Mouse (Mus musculus): ENCODE results near the gene Ccl9. TPM values are rescaled to one million over a fixed set of nuclear protein-coding genes. Genes with fewer than 3 reads are reported as not detected.

Ccl9 gene
- polyA plus RNA-seq, 1 experiment from 2014 or later, result 6.0 TPM

DNA sequence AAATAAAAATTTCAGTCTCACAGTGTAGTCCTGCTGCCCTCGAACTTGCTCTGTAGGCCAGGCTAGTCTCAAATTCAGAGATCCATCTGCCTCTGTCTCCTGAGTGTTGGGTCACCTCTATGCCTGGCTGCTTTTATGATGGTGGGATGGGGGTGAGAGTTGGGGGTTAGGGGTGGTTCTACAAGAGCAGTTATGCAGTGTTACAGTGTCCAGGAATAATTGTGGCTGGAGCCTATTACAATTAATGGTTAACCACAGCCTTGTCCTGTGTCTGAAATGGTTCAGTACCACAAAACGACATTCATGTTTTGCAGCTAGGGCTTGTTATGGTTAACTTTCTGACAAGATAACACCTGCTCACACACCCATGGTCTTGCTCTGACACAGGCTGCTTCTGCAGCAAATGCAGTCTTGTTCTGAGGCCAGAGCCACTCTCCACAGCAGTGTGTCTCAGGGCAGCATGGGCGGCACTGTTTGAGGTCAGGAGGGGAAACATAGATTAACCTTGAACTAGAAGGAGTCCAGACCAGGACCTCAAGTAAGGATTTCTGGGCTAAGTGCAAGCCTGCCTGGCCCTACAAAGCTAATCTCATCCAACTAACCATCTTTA is 39.6 kb downstream of the Ccl9 start:
- ATAC-seq (replicated peaks; ENCODE audit: low FRiP score, low TSS enrichment, low read depth), result no peak
- H3K27me3 ChIP-seq (replicated peaks; ENCODE audit: control insufficient read depth, insufficient read depth, low read length), result no peaks in the 10 kb centered on the region
- WGBS, result 54% methylated on average over 3 of the region's 3 CpGs

DNA sequence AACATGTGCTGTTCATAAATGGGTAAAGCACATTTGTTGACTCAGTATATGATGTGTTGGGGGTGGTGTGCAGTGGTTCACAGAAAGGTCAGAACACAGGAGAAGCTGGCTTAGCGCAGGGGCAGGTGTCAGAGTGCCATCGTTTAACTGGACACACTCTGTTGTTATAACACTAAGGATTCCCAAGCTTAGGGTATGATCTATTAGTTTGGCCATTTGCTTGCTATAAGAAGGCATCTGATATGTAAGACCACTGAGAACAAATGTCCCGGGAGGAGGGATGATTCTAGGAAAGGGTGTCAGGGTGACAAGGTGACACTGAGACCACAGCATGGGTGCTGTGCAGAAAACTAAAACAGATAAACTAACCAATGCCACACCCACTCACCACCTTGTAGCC is 41.6 kb downstream of the Ccl9 start:
- no peak overlapping the region for H3K4me3 ChIP-seq (ENCODE audit: low read depth, low read length)
- WGBS, result 70% methylated on average over 3 of the region's 3 CpGs
- H3K36me3 ChIP-seq (ENCODE audit: control insufficient read depth, insufficient read depth, low read length), result no peaks in the 10 kb centered on the region
- peaks cover 7% of the 10 kb centered on the region; the same call in 1 of the 2 replicates for H3K4me1 ChIP-seq (replicated peaks; ENCODE audit: control insufficient read depth, insufficient read depth, low read length)
- H3K9me3 ChIP-seq (ENCODE audit: control insufficient read depth, low read length), result no peaks in the 10 kb centered on the region
- no peaks in the 10 kb centered on the region for H3K27me3 ChIP-seq (replicated peaks; ENCODE audit: control insufficient read depth, insufficient read depth, low read length)
- H3K4me2 ChIP-seq (ENCODE audit: low read length), result no peak overlapping the region
- H3K9ac ChIP-seq (ENCODE audit: low read length), result no peak overlapping the region
- ATAC-seq (replicated peaks; ENCODE audit: low FRiP score, low TSS enrichment, low read depth) (no peak), DNase-seq (ENCODE audit: low spot score) (no peak)
- no peak overlapping the region for H3K27ac ChIP-seq (ENCODE audit: low read depth)

More for the DNA sequence above, 39.6 kb downstream of the Ccl9 start:
- Histone ChIP-seq H3K9ac (ENCODE audit: low read length) (no peak overlapping the region), H3K27ac (ENCODE audit: low read depth) (no peak overlapping the region), H3K4me3 (ENCODE audit: low read depth, low read length) (no peak overlapping the region), H3K4me1 (replicated peaks; ENCODE audit: control insufficient read depth, insufficient read depth, low read length) (peaks cover 7% of the 10 kb centered on the region; the same call in 1 of the 2 replicates), H3K36me3 (ENCODE audit: control insufficient read depth, insufficient read depth, low read length) (no peaks in the 10 kb centered on the region), H3K4me2 (ENCODE audit: low read length) (no peak overlapping the region), H3K9me3 (ENCODE audit: control insufficient read depth, low read length) (no peaks in the 10 kb centered on the region)
- DNase-seq (ENCODE audit: low spot score), result no peak

GRCm38 (mm10) chr11:83534609-83535423 is 43.6 kb downstream of the Ccl9 start:
- Histone ChIP-seq H3K4me3 (ENCODE audit: low read depth, low read length) (no peak overlapping the region), H3K9me3 (ENCODE audit: control insufficient read depth, low read length) (no peaks in the 10 kb centered on the region), H3K4me1 (replicated peaks; ENCODE audit: control insufficient read depth, insufficient read depth, low read length) (peaks cover 7% of the 10 kb centered on the region; the same call in 1 of the 2 replicates), H3K27me3 (replicated peaks; ENCODE audit: control insufficient read depth, insufficient read depth, low read length) (no peaks in the 10 kb centered on the region), H3K4me2 (ENCODE audit: low read length) (peak overlapping the region; percentile 7), H3K27ac (ENCODE audit: low read depth) (no peak overlapping the region), H3K9ac (ENCODE audit: low read length) (no peak overlapping the region), H3K36me3 (ENCODE audit: control insufficient read depth, insufficient read depth, low read length) (no peaks in the 10 kb centered on the region)
- 40% methylated on average over 13 of the region's 13 CpGs for whole genome bisulfite sequencing
- peak; percentile 72 for DNase-seq (ENCODE audit: low spot score)
- 0 out of 2 replicates have a peak, but pooled peaks have one; percentile 27 for ATAC-seq (replicated peaks; ENCODE audit: low FRiP score, low TSS enrichment, low read depth)

DNA sequence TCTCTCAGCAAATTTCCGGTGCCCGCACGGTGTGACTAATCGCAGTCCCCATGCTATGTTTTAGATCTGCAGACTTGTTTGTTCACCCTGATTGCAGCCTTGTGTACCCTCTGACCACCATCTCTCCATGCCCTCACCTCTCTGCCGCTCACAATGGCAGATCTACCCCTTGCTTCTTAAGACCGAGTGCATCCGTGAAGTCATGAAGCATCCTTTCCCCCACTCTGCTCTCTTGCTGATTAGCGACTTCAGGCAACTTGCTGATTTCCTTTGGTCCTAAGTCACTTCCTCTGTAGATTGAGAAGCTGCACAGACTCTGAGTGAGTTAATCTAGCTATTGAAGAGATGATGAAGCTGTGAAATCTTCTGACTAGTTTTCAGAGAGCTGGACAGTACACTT is 44.3 kb downstream of the Ccl9 start:
- H3K4me3 ChIP-seq (ENCODE audit: low read depth, low read length), result no peak overlapping the region
- WGBS, result 74% methylated on average over 8 of the region's 8 CpGs
- no peak overlapping the region for H3K27ac ChIP-seq (ENCODE audit: low read depth)
- no peaks in the 10 kb centered on the region for H3K27me3 ChIP-seq (replicated peaks; ENCODE audit: control insufficient read depth, insufficient read depth, low read length)
- ATAC-seq (replicated peaks; ENCODE audit: low FRiP score, low TSS enrichment, low read depth), result no peak
- no peak overlapping the region for H3K9ac ChIP-seq (ENCODE audit: low read length)
- H3K9me3 ChIP-seq (ENCODE audit: control insufficient read depth, low read length), result no peaks in the 10 kb centered on the region
- no peak for DNase-seq (ENCODE audit: low spot score)
- no peaks in the 10 kb centered on the region for H3K36me3 ChIP-seq (ENCODE audit: control insufficient read depth, insufficient read depth, low read length)
- peak overlapping the region; percentile 7; the same call in 1 of the 2 replicates for H3K4me2 ChIP-seq (ENCODE audit: low read length)
- peaks cover 7% of the 10 kb centered on the region; the same call in 1 of the 2 replicates for H3K4me1 ChIP-seq (replicated peaks; ENCODE audit: control insufficient read depth, insufficient read depth, low read length)

DNA sequence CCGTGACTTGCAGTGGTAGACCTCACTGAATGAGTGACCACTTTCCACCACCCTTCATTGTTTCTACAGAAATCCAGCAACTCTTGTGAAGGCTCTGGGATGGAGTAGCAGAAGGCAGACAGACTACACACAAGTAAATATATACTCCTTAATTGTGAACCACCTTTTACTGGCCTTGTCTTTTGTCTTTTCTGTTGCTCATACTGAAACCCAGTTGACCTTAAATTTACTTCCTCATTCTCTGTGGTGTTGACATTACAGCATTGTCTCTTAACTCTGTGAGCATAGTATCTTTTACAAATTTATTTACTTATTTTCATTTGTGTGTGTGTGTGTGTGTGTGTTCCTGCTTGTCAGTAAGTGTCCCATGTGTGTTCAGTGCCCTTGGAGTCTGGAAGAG is 45.2 kb downstream of the Ccl9 start:
- H3K9me3 ChIP-seq (ENCODE audit: control insufficient read depth, low read length), result no peaks in the 10 kb centered on the region
- 88% methylated on average over 1 of the region's 1 CpGs for WGBS
- no peak overlapping the region for H3K4me2 ChIP-seq (ENCODE audit: low read length)
- ATAC-seq (replicated peaks; ENCODE audit: low FRiP score, low TSS enrichment, low read depth) (no peak), DNase-seq (ENCODE audit: low spot score) (no peak)
- H3K4me1 ChIP-seq (replicated peaks; ENCODE audit: control insufficient read depth, insufficient read depth, low read length), result peaks cover 7% of the 10 kb centered on the region; the same call in 1 of the 2 replicates
- H3K9ac ChIP-seq (ENCODE audit: low read length), result no peak overlapping the region
- H3K36me3 ChIP-seq (ENCODE audit: control insufficient read depth, insufficient read depth, low read length), result no peaks in the 10 kb centered on the region
- no peaks in the 10 kb centered on the region for H3K27me3 ChIP-seq (replicated peaks; ENCODE audit: control insufficient read depth, insufficient read depth, low read length)
- no peak overlapping the region for H3K4me3 ChIP-seq (ENCODE audit: low read depth, low read length)
- no peak overlapping the region for H3K27ac ChIP-seq (ENCODE audit: low read depth)

DNA sequence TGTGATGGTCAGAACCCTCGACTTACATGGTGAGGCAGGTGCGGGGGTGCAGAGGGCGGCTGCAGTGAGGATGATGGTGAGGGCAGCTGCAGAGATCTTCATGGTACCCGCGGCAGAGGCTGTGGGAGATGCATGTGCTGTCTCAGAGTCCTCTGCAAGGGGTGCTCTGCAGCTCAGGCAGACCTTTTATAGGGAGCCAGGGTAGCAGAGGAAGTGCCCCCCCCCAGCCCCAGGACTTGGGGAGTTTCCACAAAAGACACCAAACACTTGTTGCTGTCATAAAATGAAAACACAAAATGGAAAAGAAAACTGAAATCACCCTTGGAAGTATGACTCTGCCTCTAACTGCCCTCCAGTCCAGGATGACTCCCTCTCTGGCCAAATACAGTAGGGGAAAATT is 48.1 kb downstream of the Ccl9 start, which contains the start of gene Ccl5:
TSS of gene Ccl5 (minus strand) at position 159 of the 400 bp plus-strand sequence.
- H3K27ac ChIP-seq (ENCODE audit: low read depth), result no peak within 1 kb of the TSS
- no peaks in the 10 kb centered on the region for H3K27me3 ChIP-seq (replicated peaks; ENCODE audit: control insufficient read depth, insufficient read depth, low read length)
- H3K9ac ChIP-seq (ENCODE audit: low read length), result no peak within 1 kb of the TSS
- no peak for ATAC-seq (replicated peaks; ENCODE audit: low FRiP score, low TSS enrichment, low read depth)
- H3K9me3 ChIP-seq (ENCODE audit: control insufficient read depth, low read length), result no peaks in the 10 kb centered on the region
- peaks cover 7% of the 10 kb centered on the region; the same call in 1 of the 2 replicates for H3K4me1 ChIP-seq (replicated peaks; ENCODE audit: control insufficient read depth, insufficient read depth, low read length)
- H3K4me3 ChIP-seq (ENCODE audit: low read depth, low read length), result no peak within 1 kb of the TSS
- DNase-seq (ENCODE audit: low spot score), result no peak
- H3K4me2 ChIP-seq (ENCODE audit: low read length), result no peak within 1 kb of the TSS
- WGBS, result 87% methylated on average over 5 of the region's 5 CpGs
- no peaks in the 10 kb centered on the region for H3K36me3 ChIP-seq (ENCODE audit: control insufficient read depth, insufficient read depth, low read length)

DNA sequence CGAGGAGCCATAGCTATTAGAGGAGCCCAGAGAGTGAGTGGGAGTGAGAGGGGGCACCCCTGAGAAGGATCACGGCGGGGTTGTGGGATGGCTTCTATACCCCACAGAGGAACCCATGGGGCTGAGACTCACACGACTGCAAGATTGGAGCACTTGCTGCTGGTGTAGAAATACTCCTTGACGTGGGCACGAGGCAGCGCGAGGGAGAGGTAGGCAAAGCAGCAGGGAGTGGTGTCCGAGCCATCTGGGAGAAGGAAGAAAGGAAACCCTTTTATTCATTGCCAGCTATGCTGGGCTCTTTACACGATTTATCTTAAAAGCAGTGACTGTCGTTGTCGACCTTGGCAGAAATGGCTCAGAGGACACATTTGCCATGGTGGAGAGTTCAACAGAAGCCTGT is 49.4 kb downstream of the Ccl9 start:
- DNase-seq (ENCODE audit: low spot score) (no peak), ATAC-seq (replicated peaks; ENCODE audit: low FRiP score, low TSS enrichment, low read depth) (no peak)
- Histone ChIP-seq H3K36me3 (ENCODE audit: control insufficient read depth, insufficient read depth, low read length) (no peaks in the 10 kb centered on the region), H3K4me1 (replicated peaks; ENCODE audit: control insufficient read depth, insufficient read depth, low read length) (peaks cover 1% of the 10 kb centered on the region; the same call in 1 of the 2 replicates), H3K27ac (ENCODE audit: low read depth) (no peak overlapping the region), H3K9ac (ENCODE audit: low read length) (no peak overlapping the region), H3K27me3 (replicated peaks; ENCODE audit: control insufficient read depth, insufficient read depth, low read length) (no peaks in the 10 kb centered on the region), H3K9me3 (ENCODE audit: control insufficient read depth, low read length) (no peaks in the 10 kb centered on the region), H3K4me2 (ENCODE audit: low read length) (no peak overlapping the region), H3K4me3 (ENCODE audit: low read depth, low read length) (no peak overlapping the region)
- 80% methylated on average over 12 of the region's 12 CpGs for WGBS
